Mouse (Mus musculus) heart, postnatal 0 days (tissue): Measurements from ENCODE around the gene Pter.

Experiments
- CTCF ChIP-seq: IDR thresholded peaks from 2 replicates; pipeline ENCODE4 v1.5.1; 2016; ENCODE audit warnings: antibody characterized with exemption, control low read depth, low read depth
- EP300 ChIP-seq: IDR thresholded peaks from 2 replicates; pipeline ENCODE4 v1.6.1; 2016; ENCODE audit warnings: antibody characterized with exemption, low read depth

- TF ChIP-seq CTCF, result no peak
- no peak for TF ChIP-seq EP300
These were observed 114.9 kb downstream of the Pter start for GRCm38 (mm10) chr2:13038772-13039171.
